Mouse (Mus musculus) brain, embryonic 14.5 days (tissue): ENCODE data around the gene Cnr2. TPM values are rescaled to one million over a fixed set of nuclear protein-coding genes. Genes with fewer than 3 reads are reported as not detected.

Source experiments
- DNase-seq: peaks from one replicate; pipeline ENCODE4 v3.0.0-alpha.2; 2011; ENCODE audit warnings: low read depth
- CTCF ChIP-seq: fragments of 200-500 bp; IDR thresholded peaks from 2 replicates; pipeline ENCODE4 v1.5.1; 2012; ENCODE audit warnings: inconsistent platforms, mild to moderate bottlenecking, moderate library complexity, borderline replicate concordance; ENCODE audit not compliant: insufficient read depth, insufficient read length; ENCODE audit errors: extremely low read depth
- POLR2A ChIP-seq: fragments of 200-500 bp; IDR thresholded peaks from 2 replicates; pipeline ENCODE4 v1.6.1; 2012; ENCODE audit warnings: mild to moderate bottlenecking, inconsistent platforms, borderline replicate concordance; ENCODE audit not compliant: poor library complexity, insufficient read depth, insufficient read length, severe bottlenecking; ENCODE audit errors: extremely low read depth
- polyA plus RNA-seq: library from polyadenylated mRNA; depleted of rRNA; stranded (reverse); fragments of >200 nt; gene quantifications from 2 replicates; pipeline ENCODE4 v1.2.3, GENCODE M21; 2012

The Cnr2 gene
- polyA plus RNA-seq, 1 experiment = 0.25 TPM

GRCm38 (mm10) chr4:135868996-135869395 lies 26.2 kb upstream of the Cnr2 start:
- no peak for TF ChIP-seq CTCF
- TF ChIP-seq POLR2A = no peak

DNA sequence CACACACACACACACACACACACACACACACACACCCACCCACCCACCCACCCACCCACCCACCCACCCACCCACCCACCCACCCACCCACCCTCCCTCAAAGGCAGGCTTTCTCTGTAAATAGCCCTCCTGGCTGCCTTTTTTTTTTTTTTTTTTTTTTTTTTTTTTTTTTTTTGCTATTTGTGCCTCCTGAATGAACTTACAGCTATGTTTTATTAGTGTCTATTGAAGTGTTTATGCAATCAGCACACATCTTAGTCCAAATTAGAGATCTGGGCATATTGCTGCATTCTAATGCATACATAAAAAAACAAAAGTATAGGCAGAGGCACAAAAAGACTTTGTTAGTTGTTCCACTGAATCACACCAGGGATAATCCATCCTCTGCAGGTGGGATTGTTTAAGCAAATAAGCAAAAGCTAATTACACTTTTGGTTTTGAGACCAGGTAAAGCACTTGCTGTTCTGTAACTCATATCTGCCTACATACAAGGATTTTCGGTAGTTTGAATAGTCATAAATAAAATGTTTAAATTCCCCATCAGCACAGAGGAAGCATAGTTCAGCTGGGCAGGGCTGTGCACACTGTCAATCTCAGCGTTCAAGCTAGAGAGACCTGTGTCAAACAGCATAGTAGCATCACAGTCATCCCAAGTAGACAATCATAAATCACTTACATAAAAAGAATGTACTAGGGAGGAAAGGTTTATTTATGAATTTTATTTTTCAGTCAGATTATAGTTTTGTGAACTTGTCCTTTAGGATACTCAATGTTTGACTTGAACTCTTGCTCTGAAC lies 24.8 kb upstream of the Cnr2 start:
- no peak for DNase-seq
- TF ChIP-seq POLR2A = no peak
- TF ChIP-seq CTCF = no peak

More at GRCm38 (mm10) chr4:135868996-135869395, 26.2 kb upstream of the Cnr2 start:
- DNase-seq = no peak

DNA sequence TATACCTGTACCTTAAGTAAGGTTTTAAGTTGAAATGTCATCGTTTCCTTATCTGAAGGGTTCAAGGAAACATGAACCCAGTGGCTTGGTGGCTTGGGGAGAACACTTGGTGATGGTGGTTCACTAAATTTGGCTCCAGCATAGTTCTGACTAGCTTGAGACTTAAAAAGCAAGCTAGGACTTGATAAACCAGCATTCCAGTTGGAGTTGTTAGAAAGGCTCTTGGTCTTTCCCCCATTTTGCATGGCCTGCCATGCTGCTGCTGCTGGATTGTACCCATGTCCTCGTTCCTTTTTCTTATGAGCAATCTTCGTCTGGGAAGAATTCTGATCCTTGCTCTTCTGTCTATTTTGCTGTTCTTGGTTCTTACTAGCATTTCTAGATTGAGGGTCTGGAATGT lies 23.2 kb upstream of the Cnr2 start:
- TF ChIP-seq POLR2A (no peak), CTCF (no peak)
- no peak for DNase-seq

GRCm38 (mm10) chr4:135872589-135873391 lies 22.4 kb upstream of the Cnr2 start:
- TF ChIP-seq POLR2A (no peak), CTCF (no peak)
- no peak for DNase-seq

DNA sequence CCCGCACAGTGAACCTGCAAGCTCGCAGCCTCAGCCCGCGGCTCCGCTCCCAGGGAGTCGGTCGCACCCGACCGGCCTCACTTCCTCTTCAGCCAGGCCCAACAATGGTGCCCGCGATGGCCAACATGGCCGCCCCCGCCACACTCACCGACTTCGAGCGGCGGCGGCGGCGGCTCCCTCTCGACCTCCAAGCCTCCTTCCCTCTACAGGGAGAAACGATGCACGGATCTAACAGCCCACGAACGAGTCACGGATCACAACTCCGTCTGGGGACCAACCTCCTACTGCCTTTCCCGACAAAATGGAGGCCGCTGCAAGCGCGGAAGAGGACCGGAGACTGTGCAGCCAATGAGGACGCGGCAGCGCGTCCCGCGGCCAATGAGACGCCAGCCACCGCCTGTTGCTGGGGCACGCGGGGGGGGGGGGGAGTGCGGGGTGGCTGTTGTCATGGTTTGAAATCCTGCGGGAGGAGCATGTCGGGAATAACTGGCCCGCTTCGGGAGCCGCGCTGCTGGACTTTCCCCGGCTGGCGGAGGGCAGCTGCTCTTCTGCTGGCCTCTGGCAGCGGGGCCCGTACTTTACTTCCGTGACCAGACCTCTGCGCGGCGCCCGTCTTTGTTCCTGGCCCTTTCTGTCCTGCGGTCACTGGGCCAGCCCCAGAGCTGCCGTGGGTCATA lies 21.5 kb upstream of the Cnr2 start, which contains the start of gene Pnrc2:
TSS of gene Pnrc2 (minus strand) at position 325 of the 677 bp plus-strand sequence.
- DNase-seq = peak; percentile 98

GRCm38 (mm10) chr4:135874564-135875535 lies 20.3 kb upstream of the Cnr2 start:
- TF ChIP-seq CTCF (no peak), POLR2A (no peak)
- no peak for DNase-seq

More for the DNA sequence above, 21.5 kb upstream of the Cnr2 start, which contains the start of gene Pnrc2:
- TF ChIP-seq CTCF (no peak), POLR2A (peak; percentile 43; the same call in 1 of the 2 replicates)

GRCm38 (mm10) chr4:135875546-135875945 lies 19.6 kb upstream of the Cnr2 start:
- TF ChIP-seq POLR2A (no peak), CTCF (no peak)
- no peak for DNase-seq

GRCm38 (mm10) chr4:135875991-135876582 lies 19.1 kb upstream of the Cnr2 start:
- TF ChIP-seq POLR2A = no peak
- no peak for TF ChIP-seq CTCF
- no peak for DNase-seq

DNA sequence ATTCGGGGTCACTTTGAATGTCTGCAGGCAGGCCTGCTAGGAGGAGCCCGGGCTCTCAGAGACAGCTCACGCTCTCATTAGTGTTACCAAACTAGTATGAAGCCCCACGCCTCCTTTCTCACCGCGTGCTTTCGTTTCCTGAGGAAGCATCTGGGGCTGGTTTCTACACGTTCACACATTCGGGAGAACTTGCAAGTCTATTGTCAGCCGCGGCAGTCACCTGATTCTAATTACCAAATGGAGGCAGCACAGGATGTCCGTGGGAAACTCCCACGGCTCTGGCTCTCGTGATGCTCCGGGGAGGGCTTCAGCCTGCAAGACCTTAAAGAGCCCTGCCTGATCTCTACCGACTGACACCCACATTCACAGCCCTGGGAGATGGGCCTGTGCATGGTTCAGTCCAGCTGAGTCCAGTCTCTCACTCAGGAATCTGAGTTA lies 18.6 kb upstream of the Cnr2 start:
- DNase-seq = peak; percentile 84
- TF ChIP-seq CTCF (no peak), POLR2A (no peak)

DNA sequence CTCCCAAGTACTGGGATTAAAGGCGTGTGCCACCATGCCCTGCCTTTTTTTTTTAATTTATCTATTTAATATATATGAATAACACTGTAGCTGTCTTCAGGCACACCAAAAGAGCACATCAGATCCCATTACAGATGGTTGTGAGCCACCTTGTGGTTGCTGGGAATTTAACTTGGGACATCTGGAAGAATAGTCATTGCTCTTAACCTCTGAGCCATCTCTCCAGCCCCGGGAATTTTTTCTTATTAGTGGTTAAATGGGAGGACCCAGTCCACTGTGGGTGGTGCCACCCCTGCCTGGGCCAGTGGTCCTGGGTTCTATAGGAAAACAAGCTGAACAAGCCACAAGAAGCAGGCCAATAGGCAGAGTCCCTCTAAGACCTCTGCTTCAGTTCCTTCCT lies 17.5 kb upstream of the Cnr2 start:
- no peak for DNase-seq
- TF ChIP-seq CTCF (peak; percentile 32; the same call in 1 of the 2 replicates), POLR2A (no peak)
